Mouse (Mus musculus) embryonic facial prominence, embryonic 14.5 days (tissue): ENCODE data around the gene Astn2. TPM values are rescaled to one million over a fixed set of nuclear protein-coding genes. Genes with fewer than 3 reads are reported as not detected.

ENCODE experiments used
- ATAC-seq: fragments of 200-750 bp; cut with Nextera tagmentation; 2 replicates; pipeline ENCODE4 v1.8.0; 2017; ENCODE audit warnings: low read depth, moderate number of reproducible peaks, moderate TSS enrichment
- DNase-seq: peaks from one replicate; pipeline ENCODE4 v3.0.0-alpha.2; 2015; ENCODE audit warnings: low spot score
- H3K27ac ChIP-seq: fragments of 300-500 bp; sonication (generic); replicated peaks from 2 replicates; pipeline ENCODE4 v1.5.1; 2014; ENCODE audit warnings: low read depth, mild to moderate bottlenecking, low read length, moderate library complexity
- H3K27me3 ChIP-seq: fragments of 300-500 bp; sonication (generic); replicated peaks from 2 replicates; pipeline ENCODE4 v1.6.1; 2014; ENCODE audit warnings: low read length; ENCODE audit not compliant: control insufficient read depth, insufficient read depth
- H3K36me3 ChIP-seq: fragments of 300-500 bp; sonication (generic); 2 replicates; pipeline ENCODE4 v1.6.1; 2014; ENCODE audit warnings: low read length, mixed read lengths; ENCODE audit not compliant: control insufficient read depth, insufficient read depth
- H3K4me1 ChIP-seq: fragments of 300-500 bp; sonication (generic); 2 replicates; pipeline ENCODE4 v1.6.1; 2014; ENCODE audit warnings: antibody characterized with exemption, low read length; ENCODE audit not compliant: control insufficient read depth, insufficient read depth
- H3K4me2 ChIP-seq: fragments of 300-500 bp; sonication (generic); 2 replicates; pipeline ENCODE4 v1.6.1; 2014; ENCODE audit warnings: low read depth, mild to moderate bottlenecking, low read length, moderate library complexity, mixed read lengths
- H3K4me3 ChIP-seq: fragments of 300-500 bp; sonication (generic); 2 replicates; pipeline ENCODE4 v1.5.1; 2014; ENCODE audit warnings: low read depth, mild to moderate bottlenecking, low read length
- H3K9ac ChIP-seq: fragments of 300-500 bp; sonication (generic); 2 replicates; pipeline ENCODE4 v1.6.1; 2014; ENCODE audit warnings: low read depth, mild to moderate bottlenecking, low read length, moderate library complexity, mixed read lengths
- H3K9me3 ChIP-seq: fragments of 300-500 bp; sonication (generic); 2 replicates; pipeline ENCODE4 v1.6.1; 2016; ENCODE audit warnings: low read length; ENCODE audit not compliant: control insufficient read depth
- WGBS: fragments of 180-500 bp; shearing (Covaris S2); extraction: QIAGEN DNeasy Blood & Tissue Kit; methylation state at CpG from one replicate; pipeline ENCODE4 v1.1.7; 2014; 5-methylcytosine and 5-hydroxymethylcytosine counted together
- polyA plus RNA-seq: library from polyadenylated mRNA; unstranded; fragments of >200 nt; fragmentation: Nextera tagmentation; extraction: Ambion mirVana; gene quantifications from 2 replicates; pipeline ENCODE4 v1.2.1, GENCODE M21; 2014

Gene Astn2
- polyA plus RNA-seq, 1 experiment from 2014 or later, result 1.0 TPM

GRCm38 (mm10) chr4:65421272-65421671 lies 983.1 kb downstream of the Astn2 start:
- Histone ChIP-seq H3K36me3 (no peaks in the 10 kb centered on the region), H3K4me3 (no peak overlapping the region), H3K4me1 (peaks cover 10% of the 10 kb centered on the region; the same call in 1 of the 2 replicates), H3K4me2 (no peak overlapping the region), H3K27ac (peak overlapping the region; percentile 53; the same call in 1 of the 2 replicates), H3K27me3 (no peaks in the 10 kb centered on the region), H3K9me3 (no peaks in the 10 kb centered on the region), H3K9ac (no peak overlapping the region)
- DNase-seq (no peak), ATAC-seq (no peak)
- 91% methylated on average over 2 of the region's 2 CpGs for WGBS

GRCm38 (mm10) chr4:65420511-65420931 lies 983.9 kb downstream of the Astn2 start:
- Histone ChIP-seq H3K4me1 (peaks cover 10% of the 10 kb centered on the region; the same call in 1 of the 2 replicates), H3K27ac (peak overlapping the region; percentile 53; the same call in 1 of the 2 replicates), H3K9ac (no peak overlapping the region), H3K27me3 (no peaks in the 10 kb centered on the region), H3K4me3 (no peak overlapping the region), H3K9me3 (no peaks in the 10 kb centered on the region), H3K36me3 (no peaks in the 10 kb centered on the region), H3K4me2 (no peak overlapping the region)
- ATAC-seq, result peak; percentile 86
- peak; percentile 90 for DNase-seq
- 9% methylated on average over 3 of the region's 3 CpGs for WGBS

- H3K4me3 ChIP-seq, result no peak overlapping the region
- DNase-seq (no peak), ATAC-seq (no peak)
- H3K4me1 ChIP-seq, result peaks cover 3% of the 10 kb centered on the region; the same call in 1 of the 2 replicates
- 88% methylated on average over 4 of the region's 4 CpGs for WGBS
- no peaks in the 10 kb centered on the region for H3K36me3 ChIP-seq
- no peaks in the 10 kb centered on the region for H3K9me3 ChIP-seq
- no peak overlapping the region for H3K27ac ChIP-seq
- no peaks in the 10 kb centered on the region for H3K27me3 ChIP-seq
- H3K9ac ChIP-seq, result no peak overlapping the region
- H3K4me2 ChIP-seq, result no peak overlapping the region
These were observed 988.9 kb downstream of the Astn2 start for GRCm38 (mm10) chr4:65415507-65415906.

- Histone ChIP-seq H3K4me3 (no peak overlapping the region), H3K27ac (no peak overlapping the region; the same call in 1 of the 2 replicates), H3K9me3 (no peaks in the 10 kb centered on the region), H3K27me3 (no peaks in the 10 kb centered on the region), H3K4me1 (peaks cover 7% of the 10 kb centered on the region; the same call in 1 of the 2 replicates), H3K36me3 (no peaks in the 10 kb centered on the region), H3K9ac (no peak overlapping the region), H3K4me2 (no peak overlapping the region)
- DNase-seq, result peak; percentile 69
- WGBS, result 45% methylated on average over 6 of the region's 6 CpGs
- ATAC-seq, result peak; percentile 65
These were observed 1001.4 kb downstream of the Astn2 start for GRCm38 (mm10) chr4:65402836-65403634.

GRCm38 (mm10) chr4:65402286-65402685 lies 1002.1 kb downstream of the Astn2 start:
- no peaks in the 10 kb centered on the region for H3K36me3 ChIP-seq
- ATAC-seq, result no peak
- H3K4me2 ChIP-seq, result no peak overlapping the region
- H3K9me3 ChIP-seq, result no peaks in the 10 kb centered on the region
- H3K4me1 ChIP-seq, result peaks cover 7% of the 10 kb centered on the region; the same call in 1 of the 2 replicates
- DNase-seq, result no peak
- WGBS, result 82% methylated on average over 5 of the region's 5 CpGs
- no peak overlapping the region for H3K27ac ChIP-seq
- no peak overlapping the region for H3K4me3 ChIP-seq
- H3K27me3 ChIP-seq, result no peaks in the 10 kb centered on the region
- no peak overlapping the region for H3K9ac ChIP-seq

GRCm38 (mm10) chr4:65399457-65399856 lies 1005.0 kb downstream of the Astn2 start:
- no peak for ATAC-seq
- Histone ChIP-seq H3K27ac (no peak overlapping the region), H3K36me3 (no peaks in the 10 kb centered on the region), H3K4me3 (no peak overlapping the region), H3K4me2 (no peak overlapping the region), H3K9me3 (no peaks in the 10 kb centered on the region), H3K9ac (no peak overlapping the region), H3K27me3 (no peaks in the 10 kb centered on the region), H3K4me1 (peaks cover 7% of the 10 kb centered on the region; the same call in 1 of the 2 replicates)
- WGBS, result 92% methylated on average over 4 of the region's 4 CpGs
- DNase-seq, result no peak

GRCm38 (mm10) chr4:65396806-65397205 lies 1007.6 kb downstream of the Astn2 start:
- Histone ChIP-seq H3K27ac (no peak overlapping the region), H3K27me3 (no peaks in the 10 kb centered on the region), H3K4me2 (no peak overlapping the region), H3K9me3 (no peaks in the 10 kb centered on the region), H3K36me3 (no peaks in the 10 kb centered on the region), H3K4me3 (no peak overlapping the region), H3K9ac (no peak overlapping the region), H3K4me1 (no peaks in the 10 kb centered on the region)
- no peak for ATAC-seq
- no peak for DNase-seq
- WGBS, result 70% methylated on average over 3 of the region's 3 CpGs

GRCm38 (mm10) chr4:65391001-65391400 lies 1013.4 kb downstream of the Astn2 start:
- Histone ChIP-seq H3K4me3 (no peak overlapping the region), H3K4me2 (no peak overlapping the region)
- no peak for ATAC-seq

GRCm38 (mm10) chr4:65383070-65383469 lies 1021.3 kb downstream of the Astn2 start:
- no peak for ATAC-seq
- Histone ChIP-seq H3K9me3 (no peaks in the 10 kb centered on the region), H3K4me1 (no peaks in the 10 kb centered on the region), H3K27me3 (no peaks in the 10 kb centered on the region), H3K27ac (no peak overlapping the region), H3K36me3 (no peaks in the 10 kb centered on the region), H3K4me2 (no peak overlapping the region), H3K9ac (no peak overlapping the region), H3K4me3 (no peak overlapping the region)
- WGBS, result 85% methylated on average over 4 of the region's 4 CpGs
- no peak for DNase-seq

More at GRCm38 (mm10) chr4:65391001-65391400, 1013.4 kb downstream of the Astn2 start:
- DNase-seq, result peak; percentile 29
- H3K9me3 ChIP-seq, result no peaks in the 10 kb centered on the region
- H3K4me1 ChIP-seq, result no peaks in the 10 kb centered on the region
- no peak overlapping the region for H3K27ac ChIP-seq
- no peaks in the 10 kb centered on the region for H3K27me3 ChIP-seq
- no peaks in the 10 kb centered on the region for H3K36me3 ChIP-seq
- 47% methylated on average over 4 of the region's 4 CpGs for WGBS
- H3K9ac ChIP-seq, result no peak overlapping the region
